Mouse (Mus musculus) embryonic facial prominence, embryonic 15.5 days (tissue): ENCODE data around the gene Ifit2. TPM values are rescaled to one million over a fixed set of nuclear protein-coding genes. Genes with fewer than 3 reads are reported as not detected.
"Not testable (repeated sequence)": the region's sequence is repeated elsewhere in the genome, so short reads cannot be mapped to it uniquely, and the experiment has no call there.

Source experiments
- ATAC-seq: fragments of 200-750 bp; cut with Nextera tagmentation; 2 replicates; pipeline ENCODE4 v1.8.0; 2017; ENCODE audit warnings: low read depth, moderate TSS enrichment; ENCODE audit not compliant: insufficient number of reproducible peaks, low FRiP score, low TSS enrichment
- H3K27ac ChIP-seq: fragments of 300-500 bp; sonication (generic); replicated peaks from 2 replicates; pipeline ENCODE4 v1.5.1; 2015; ENCODE audit warnings: mild to moderate bottlenecking, inconsistent platforms
- H3K27me3 ChIP-seq: fragments of 300-500 bp; sonication (generic); 2 replicates; pipeline ENCODE4 v1.6.1; 2015; ENCODE audit warnings: inconsistent platforms
- H3K36me3 ChIP-seq: fragments of 300-500 bp; sonication (generic); 2 replicates; pipeline ENCODE4 v1.6.1; 2015; ENCODE audit warnings: mild to moderate bottlenecking, inconsistent platforms
- H3K4me1 ChIP-seq: fragments of 300-500 bp; sonication (generic); 2 replicates; pipeline ENCODE4 v1.6.1; 2015; ENCODE audit warnings: inconsistent platforms
- H3K4me2 ChIP-seq: fragments of 300-500 bp; sonication (generic); replicated peaks from 2 replicates; pipeline ENCODE4 v1.6.1; 2015; ENCODE audit warnings: mild to moderate bottlenecking, inconsistent platforms
- H3K4me3 ChIP-seq: fragments of 300-500 bp; sonication (generic); replicated peaks from 2 replicates; pipeline ENCODE4 v1.5.1; 2015; ENCODE audit warnings: mild to moderate bottlenecking, inconsistent platforms
- H3K9ac ChIP-seq: fragments of 300-500 bp; sonication (generic); 2 replicates; pipeline ENCODE4 v1.6.1; 2015; ENCODE audit warnings: inconsistent platforms
- H3K9me3 ChIP-seq: fragments of 300-500 bp; sonication (generic); replicated peaks from 2 replicates; pipeline ENCODE4 v1.6.1; 2016; ENCODE audit warnings: inconsistent platforms
- WGBS: fragments of 180-500 bp; shearing (Covaris S2); methylation state at CpG from one replicate; pipeline ENCODE4 v1.1.7; 2015; 5-methylcytosine and 5-hydroxymethylcytosine counted together
- polyA plus RNA-seq: library from polyadenylated mRNA; unstranded; fragments of >200 nt; fragmentation: Nextera tagmentation; extraction: Ambion mirVana; gene quantifications from 2 replicates; pipeline ENCODE4 v1.2.1, GENCODE M21; 2015

Ifit2 gene
- polyA plus RNA-seq, 1 experiment from 2014 or later = 10.0 TPM

- WGBS = 96% methylated on average over 5 of the region's 5 CpGs
These were observed 23.2 kb downstream of the Ifit2 start for GRCm38 (mm10) chr19:34573650-34574049.

GRCm38 (mm10) chr19:34577121-34577520 lies 26.6 kb downstream of the Ifit2 start:
- H3K9me3 ChIP-seq = no peaks in the 10 kb centered on the region
- 0 out of 2 replicates have a peak, but pooled peaks cover 6% of the 10 kb centered on the region for H3K36me3 ChIP-seq
- ATAC-seq = no peak
- H3K27ac ChIP-seq = no peak overlapping the region
- no peak overlapping the region for H3K4me3 ChIP-seq
- WGBS = 60% methylated on average over 1 of the region's 1 CpGs
- no peak overlapping the region for H3K9ac ChIP-seq
- no peak overlapping the region for H3K4me2 ChIP-seq
- no peaks in the 10 kb centered on the region for H3K27me3 ChIP-seq
- H3K4me1 ChIP-seq = no peaks in the 10 kb centered on the region

More at GRCm38 (mm10) chr19:34573650-34574049, 23.2 kb downstream of the Ifit2 start:
- Histone ChIP-seq H3K9ac (no peak overlapping the region), H3K4me2 (no peak overlapping the region), H3K9me3 (no peaks in the 10 kb centered on the region), H3K36me3 (0 out of 2 replicates have a peak, but pooled peaks cover 6% of the 10 kb centered on the region), H3K4me3 (no peak overlapping the region), H3K27me3 (no peaks in the 10 kb centered on the region), H3K27ac (no peak overlapping the region), H3K4me1 (no peaks in the 10 kb centered on the region)
- no peak for ATAC-seq

DNA sequence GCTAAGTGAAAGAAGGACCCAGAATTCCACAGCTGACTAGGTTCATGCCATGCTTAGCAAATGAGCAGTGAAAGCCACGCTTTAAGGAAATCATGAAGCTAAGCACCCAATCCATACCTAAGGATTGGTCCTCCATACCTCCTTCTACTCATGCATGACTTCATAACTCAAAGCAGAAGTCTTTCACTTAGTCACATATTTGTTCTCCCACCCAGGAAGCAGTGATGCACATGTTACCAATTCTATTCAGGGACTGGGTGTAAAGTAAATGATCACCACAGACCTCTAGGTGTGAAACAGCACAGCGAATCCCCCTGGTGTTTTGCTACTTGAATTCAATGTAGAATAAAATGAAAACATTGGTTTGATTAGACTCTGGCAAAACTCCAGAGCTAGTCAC lies 32.2 kb downstream of the Ifit2 start:
- H3K27me3 ChIP-seq, H3K36me3 ChIP-seq, H3K4me2 ChIP-seq, H3K4me3 ChIP-seq, ATAC-seq, H3K9me3 ChIP-seq, H3K9ac ChIP-seq, H3K27ac ChIP-seq, H3K4me1 ChIP-seq: not testable (repeated sequence)
- WGBS = 72% methylated on average over 2 of the region's 2 CpGs

- not testable (repeated sequence) for H3K27ac ChIP-seq, H3K9me3 ChIP-seq, H3K9ac ChIP-seq, ATAC-seq, H3K4me1 ChIP-seq, H3K4me3 ChIP-seq, H3K27me3 ChIP-seq, H3K36me3 ChIP-seq, H3K4me2 ChIP-seq
- WGBS = 29% methylated on average over 2 of the region's 2 CpGs
These were observed 32.8 kb downstream of the Ifit2 start, which contains the start of gene Ifit3 for GRCm38 (mm10) chr19:34583126-34583766. Ifit3 (plus strand) TSS chr19:34583531.

DNA sequence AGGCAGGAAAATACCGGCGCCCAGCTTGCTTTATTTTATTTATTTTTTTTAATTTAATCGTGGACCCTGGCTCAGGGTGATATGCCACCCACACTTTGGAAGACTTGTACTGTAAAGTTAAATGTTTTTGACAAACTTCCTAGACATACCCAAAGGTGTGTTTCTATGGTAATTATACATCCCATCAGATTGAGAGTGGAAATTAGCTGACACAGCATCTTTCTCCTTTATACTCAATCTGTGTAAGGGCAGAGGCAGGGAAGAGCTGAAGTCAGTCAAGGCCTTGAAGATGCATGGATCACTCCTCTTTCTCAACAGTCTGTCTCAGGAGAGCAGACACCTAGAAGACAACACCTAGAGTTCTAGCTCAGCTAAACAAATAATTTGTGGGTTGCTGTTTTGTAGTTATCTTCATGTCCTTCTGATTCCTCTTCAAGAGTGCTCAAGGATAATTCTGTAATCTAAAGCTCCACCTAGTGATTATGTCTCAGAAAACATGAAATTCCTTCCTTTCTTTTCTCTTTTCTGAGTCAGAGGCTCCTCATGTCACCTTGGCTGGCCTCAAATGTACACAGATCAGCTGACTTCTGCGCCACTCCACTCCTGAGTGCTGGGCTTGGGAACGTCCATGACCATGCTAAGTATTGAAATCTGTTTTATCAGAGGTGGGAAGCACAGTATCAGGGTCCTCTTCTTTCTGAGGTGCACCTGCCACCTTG lies 35.4 kb downstream of the Ifit2 start:
- H3K9ac ChIP-seq, H3K4me2 ChIP-seq, ATAC-seq, H3K36me3 ChIP-seq, H3K4me3 ChIP-seq, H3K4me1 ChIP-seq, H3K27ac ChIP-seq, H3K9me3 ChIP-seq, H3K27me3 ChIP-seq: not testable (repeated sequence)
- WGBS = 69% methylated on average over 5 of the region's 5 CpGs

DNA sequence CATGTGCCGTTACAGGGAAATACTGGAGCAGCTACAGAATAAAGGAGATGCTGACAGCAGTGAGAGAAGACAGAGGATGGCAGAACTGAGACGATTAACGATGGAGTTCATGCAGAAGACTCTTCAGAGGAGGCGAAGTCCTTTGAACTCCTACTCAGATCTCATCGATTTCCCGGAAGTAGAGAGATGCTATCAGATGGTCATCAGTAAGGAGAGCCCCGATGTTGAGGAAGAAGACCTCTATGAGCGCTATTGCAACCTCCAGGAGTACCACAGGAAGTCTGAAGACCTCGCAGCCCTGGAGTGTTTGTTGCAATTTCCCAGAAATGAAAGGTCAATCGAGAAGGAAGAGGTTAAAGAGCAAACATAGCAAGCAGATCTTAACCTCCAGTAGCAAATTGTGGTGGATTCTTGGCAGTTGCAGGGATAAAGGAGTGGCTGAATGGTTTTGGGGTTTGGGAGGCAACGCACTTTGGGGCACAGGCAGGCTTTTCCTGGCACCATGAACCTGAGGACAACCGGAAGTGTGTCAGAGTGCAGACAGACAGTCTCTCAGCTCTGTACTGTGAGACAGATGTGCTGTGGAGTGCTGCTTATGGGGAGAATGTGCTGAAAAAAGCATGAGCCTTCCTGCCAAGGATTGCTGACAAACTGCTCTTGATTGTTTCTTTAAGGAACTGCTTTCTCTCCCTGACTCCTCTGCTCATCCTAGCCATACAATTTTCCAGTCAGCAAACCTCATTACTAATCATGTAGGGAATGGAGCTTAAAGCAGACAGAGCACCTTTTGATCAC lies 37.6 kb downstream of the Ifit2 start:
- H3K4me1 ChIP-seq, H3K4me3 ChIP-seq, H3K9me3 ChIP-seq, H3K4me2 ChIP-seq, H3K27me3 ChIP-seq, H3K36me3 ChIP-seq, H3K9ac ChIP-seq: not testable (repeated sequence)
- ATAC-seq = peak; percentile 59; the same call in 1 of the 2 replicates
- WGBS = 64% methylated on average over 7 of the region's 12 CpGs
- peak overlapping the region; percentile 24; the same call in 1 of the 2 replicates for H3K27ac ChIP-seq

- Histone ChIP-seq H3K27ac (no peak overlapping the region), H3K9ac (no peak overlapping the region), H3K4me1 (peaks cover 6% of the 10 kb centered on the region; the same call in 1 of the 2 replicates), H3K27me3 (no peaks in the 10 kb centered on the region), H3K4me3 (no peak overlapping the region), H3K9me3 (no peaks in the 10 kb centered on the region), H3K36me3 (no peaks in the 10 kb centered on the region), H3K4me2 (no peak overlapping the region)
- ATAC-seq = no peak
These were observed 38.5 kb downstream of the Ifit2 start for GRCm38 (mm10) chr19:34588959-34589358.

- Histone ChIP-seq H3K4me1 (peaks cover 4% of the 10 kb centered on the region; the same call in 1 of the 2 replicates), H3K27me3 (no peaks in the 10 kb centered on the region)
These were observed 43.0 kb downstream of the Ifit2 start for GRCm38 (mm10) chr19:34593456-34593855.

GRCm38 (mm10) chr19:34594523-34594922 lies 44.0 kb downstream of the Ifit2 start:
- H3K27ac ChIP-seq, H3K9me3 ChIP-seq, H3K27me3 ChIP-seq, H3K4me2 ChIP-seq, H3K9ac ChIP-seq, H3K4me3 ChIP-seq, H3K36me3 ChIP-seq, ATAC-seq, H3K4me1 ChIP-seq: not testable (repeated sequence)
- 66% methylated on average over 3 of the region's 3 CpGs for WGBS

More at GRCm38 (mm10) chr19:34593456-34593855, 43.0 kb downstream of the Ifit2 start:
- no peak for ATAC-seq
- H3K9ac ChIP-seq = no peak overlapping the region
- H3K36me3 ChIP-seq = no peaks in the 10 kb centered on the region
- no peak overlapping the region for H3K27ac ChIP-seq
- 87% methylated on average over 2 of the region's 2 CpGs for WGBS
- H3K4me2 ChIP-seq = no peak overlapping the region
- H3K9me3 ChIP-seq = no peaks in the 10 kb centered on the region
- H3K4me3 ChIP-seq = no peak overlapping the region

DNA sequence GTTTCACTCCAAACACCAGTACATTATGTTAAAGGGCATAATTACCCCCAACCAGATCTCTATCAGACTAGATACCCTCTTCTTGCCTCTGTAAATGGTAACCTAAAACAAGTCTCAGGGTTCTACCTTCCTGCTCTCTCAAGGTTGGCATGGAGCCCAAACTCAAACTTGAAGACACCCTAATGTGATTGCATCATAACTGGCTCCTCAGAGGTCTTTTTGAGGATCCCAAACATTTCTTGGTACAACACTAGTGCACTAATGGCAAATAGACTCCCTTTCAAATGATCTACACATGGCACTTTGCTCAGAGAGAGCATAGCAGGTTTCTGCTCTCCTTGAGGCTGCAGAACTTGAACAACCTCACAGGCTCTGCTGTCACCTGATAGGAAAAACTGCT lies 46.3 kb downstream of the Ifit2 start:
- no peaks in the 10 kb centered on the region for H3K36me3 ChIP-seq
- H3K4me3 ChIP-seq = no peak overlapping the region
- peaks cover 4% of the 10 kb centered on the region; the same call in 1 of the 2 replicates for H3K4me1 ChIP-seq
- ATAC-seq = no peak
- H3K9me3 ChIP-seq = no peaks in the 10 kb centered on the region
- no peak overlapping the region for H3K27ac ChIP-seq
- H3K4me2 ChIP-seq = no peak overlapping the region
- no peaks in the 10 kb centered on the region for H3K27me3 ChIP-seq
- no peak overlapping the region for H3K9ac ChIP-seq

GRCm38 (mm10) chr19:34598341-34598740 lies 47.8 kb downstream of the Ifit2 start:
- no peak overlapping the region for H3K27ac ChIP-seq
- H3K36me3 ChIP-seq = no peaks in the 10 kb centered on the region
- peak; percentile 37; the same call in 1 of the 2 replicates for ATAC-seq
- no peaks in the 10 kb centered on the region for H3K27me3 ChIP-seq
- no peaks in the 10 kb centered on the region for H3K9me3 ChIP-seq
- 65% methylated on average over 2 of the region's 2 CpGs for WGBS
- H3K4me1 ChIP-seq = peaks cover 4% of the 10 kb centered on the region; the same call in 1 of the 2 replicates
- H3K9ac ChIP-seq = no peak overlapping the region
- no peak overlapping the region for H3K4me3 ChIP-seq
- no peak overlapping the region for H3K4me2 ChIP-seq
